Mouse (Mus musculus): Measurements from ENCODE around the gene Chst8.

Chst8 gene

GRCm38 (mm10) chr7:34812531-34813111 is at the start of gene Chst8:
Gene Chst8, minus strand, starts transcription at chr7:34812711.
- Histone ChIP-seq H3K27me3 (ENCODE audit: control insufficient read depth, insufficient read depth, low read length, poor library complexity, severe bottlenecking) (no peaks in the 10 kb centered on the region), H3K36me3 (ENCODE audit: control insufficient read depth, insufficient read depth, low read length, poor library complexity, severe bottlenecking) (no peaks in the 10 kb centered on the region)
- DNase-seq (ENCODE audit: low read depth, low spot score), result no peak

- DNase-seq (ENCODE audit: low read depth, low spot score), result no peak
- no peaks in the 10 kb centered on the region for H3K27me3 ChIP-seq (ENCODE audit: control insufficient read depth, insufficient read depth, low read length, poor library complexity, severe bottlenecking)
- no peaks in the 10 kb centered on the region for H3K36me3 ChIP-seq (ENCODE audit: control insufficient read depth, insufficient read depth, low read length, poor library complexity, severe bottlenecking)
These were observed 45.8 kb upstream of the Chst8 start for GRCm38 (mm10) chr7:34858291-34858690.

GRCm38 (mm10) chr7:34854781-34855352 is 42.4 kb upstream of the Chst8 start:
- DNase-seq (ENCODE audit: low read depth, low spot score), result no peak
- no peaks in the 10 kb centered on the region for H3K36me3 ChIP-seq (ENCODE audit: control insufficient read depth, insufficient read depth, low read length, poor library complexity, severe bottlenecking)
- no peaks in the 10 kb centered on the region for H3K27me3 ChIP-seq (ENCODE audit: control insufficient read depth, insufficient read depth, low read length, poor library complexity, severe bottlenecking)

- DNase-seq (ENCODE audit: low read depth, low spot score), result no peak
- H3K27me3 ChIP-seq (ENCODE audit: control insufficient read depth, insufficient read depth, low read length, poor library complexity, severe bottlenecking), result no peaks in the 10 kb centered on the region
- H3K36me3 ChIP-seq (ENCODE audit: control insufficient read depth, insufficient read depth, low read length, poor library complexity, severe bottlenecking), result no peaks in the 10 kb centered on the region
These were observed 40.9 kb upstream of the Chst8 start for GRCm38 (mm10) chr7:34853393-34853792.

GRCm38 (mm10) chr7:34849660-34850059 is 37.1 kb upstream of the Chst8 start:
- no peaks in the 10 kb centered on the region for H3K36me3 ChIP-seq (ENCODE audit: control insufficient read depth, insufficient read depth, low read length, poor library complexity, severe bottlenecking)
- DNase-seq (ENCODE audit: low read depth, low spot score), result peak; percentile 3

GRCm38 (mm10) chr7:34848811-34849210 is 36.3 kb upstream of the Chst8 start:
- Histone ChIP-seq H3K27me3 (ENCODE audit: control insufficient read depth, insufficient read depth, low read length, poor library complexity, severe bottlenecking) (no peaks in the 10 kb centered on the region), H3K36me3 (ENCODE audit: control insufficient read depth, insufficient read depth, low read length, poor library complexity, severe bottlenecking) (no peaks in the 10 kb centered on the region)
- no peak for DNase-seq (ENCODE audit: low read depth, low spot score)

More at GRCm38 (mm10) chr7:34849660-34850059, 37.1 kb upstream of the Chst8 start:
- no peaks in the 10 kb centered on the region for H3K27me3 ChIP-seq (ENCODE audit: control insufficient read depth, insufficient read depth, low read length, poor library complexity, severe bottlenecking)

- DNase-seq (ENCODE audit: low read depth, low spot score), result no peak
- Histone ChIP-seq H3K36me3 (ENCODE audit: control insufficient read depth, insufficient read depth, low read length, poor library complexity, severe bottlenecking) (no peaks in the 10 kb centered on the region), H3K27me3 (ENCODE audit: control insufficient read depth, insufficient read depth, low read length, poor library complexity, severe bottlenecking) (no peaks in the 10 kb centered on the region)
These were observed 35.4 kb upstream of the Chst8 start for GRCm38 (mm10) chr7:34847900-34848299.

GRCm38 (mm10) chr7:34847410-34847809 is 34.9 kb upstream of the Chst8 start:
- H3K27me3 ChIP-seq (ENCODE audit: control insufficient read depth, insufficient read depth, low read length, poor library complexity, severe bottlenecking), result no peaks in the 10 kb centered on the region
- no peaks in the 10 kb centered on the region for H3K36me3 ChIP-seq (ENCODE audit: control insufficient read depth, insufficient read depth, low read length, poor library complexity, severe bottlenecking)
- DNase-seq (ENCODE audit: low read depth, low spot score), result no peak

- Histone ChIP-seq H3K36me3 (ENCODE audit: control insufficient read depth, insufficient read depth, low read length, poor library complexity, severe bottlenecking) (no peaks in the 10 kb centered on the region), H3K27me3 (ENCODE audit: control insufficient read depth, insufficient read depth, low read length, poor library complexity, severe bottlenecking) (no peaks in the 10 kb centered on the region)
- DNase-seq (ENCODE audit: low read depth, low spot score), result no peak
These were observed 26.2 kb upstream of the Chst8 start for GRCm38 (mm10) chr7:34838749-34839148.

GRCm38 (mm10) chr7:34838231-34838630 is 25.7 kb upstream of the Chst8 start:
- no peaks in the 10 kb centered on the region for H3K27me3 ChIP-seq (ENCODE audit: control insufficient read depth, insufficient read depth, low read length, poor library complexity, severe bottlenecking)
- no peak for DNase-seq (ENCODE audit: low read depth, low spot score)
- no peaks in the 10 kb centered on the region for H3K36me3 ChIP-seq (ENCODE audit: control insufficient read depth, insufficient read depth, low read length, poor library complexity, severe bottlenecking)

GRCm38 (mm10) chr7:34826255-34826909 is 13.9 kb upstream of the Chst8 start:
- peak; percentile 10 for DNase-seq (ENCODE audit: low read depth, low spot score)
- Histone ChIP-seq H3K27me3 (ENCODE audit: control insufficient read depth, insufficient read depth, low read length, poor library complexity, severe bottlenecking) (no peaks in the 10 kb centered on the region), H3K36me3 (ENCODE audit: control insufficient read depth, insufficient read depth, low read length, poor library complexity, severe bottlenecking) (no peaks in the 10 kb centered on the region)

- Histone ChIP-seq H3K27me3 (ENCODE audit: control insufficient read depth, insufficient read depth, low read length, poor library complexity, severe bottlenecking) (no peaks in the 10 kb centered on the region), H3K36me3 (ENCODE audit: control insufficient read depth, insufficient read depth, low read length, poor library complexity, severe bottlenecking) (no peaks in the 10 kb centered on the region)
- DNase-seq (ENCODE audit: low read depth, low spot score), result no peak
These were observed 9.1 kb upstream of the Chst8 start for GRCm38 (mm10) chr7:34821587-34821986.

GRCm38 (mm10) chr7:34820554-34820953 is 8.0 kb upstream of the Chst8 start:
- no peak for DNase-seq (ENCODE audit: low read depth, low spot score)
- Histone ChIP-seq H3K36me3 (ENCODE audit: control insufficient read depth, insufficient read depth, low read length, poor library complexity, severe bottlenecking) (no peaks in the 10 kb centered on the region), H3K27me3 (ENCODE audit: control insufficient read depth, insufficient read depth, low read length, poor library complexity, severe bottlenecking) (no peaks in the 10 kb centered on the region)

- Histone ChIP-seq H3K27me3 (ENCODE audit: control insufficient read depth, insufficient read depth, low read length, poor library complexity, severe bottlenecking) (no peaks in the 10 kb centered on the region), H3K36me3 (ENCODE audit: control insufficient read depth, insufficient read depth, low read length, poor library complexity, severe bottlenecking) (no peaks in the 10 kb centered on the region)
- no peak for DNase-seq (ENCODE audit: low read depth, low spot score)
These were observed 7.3 kb upstream of the Chst8 start for GRCm38 (mm10) chr7:34819796-34820195.

GRCm38 (mm10) chr7:34818660-34819059 is 6.1 kb upstream of the Chst8 start:
- DNase-seq (ENCODE audit: low read depth, low spot score), result no peak
- H3K36me3 ChIP-seq (ENCODE audit: control insufficient read depth, insufficient read depth, low read length, poor library complexity, severe bottlenecking), result no peaks in the 10 kb centered on the region
- no peaks in the 10 kb centered on the region for H3K27me3 ChIP-seq (ENCODE audit: control insufficient read depth, insufficient read depth, low read length, poor library complexity, severe bottlenecking)
